Mouse (Mus musculus): ENCODE data around the gene Ildr2.

DNA sequence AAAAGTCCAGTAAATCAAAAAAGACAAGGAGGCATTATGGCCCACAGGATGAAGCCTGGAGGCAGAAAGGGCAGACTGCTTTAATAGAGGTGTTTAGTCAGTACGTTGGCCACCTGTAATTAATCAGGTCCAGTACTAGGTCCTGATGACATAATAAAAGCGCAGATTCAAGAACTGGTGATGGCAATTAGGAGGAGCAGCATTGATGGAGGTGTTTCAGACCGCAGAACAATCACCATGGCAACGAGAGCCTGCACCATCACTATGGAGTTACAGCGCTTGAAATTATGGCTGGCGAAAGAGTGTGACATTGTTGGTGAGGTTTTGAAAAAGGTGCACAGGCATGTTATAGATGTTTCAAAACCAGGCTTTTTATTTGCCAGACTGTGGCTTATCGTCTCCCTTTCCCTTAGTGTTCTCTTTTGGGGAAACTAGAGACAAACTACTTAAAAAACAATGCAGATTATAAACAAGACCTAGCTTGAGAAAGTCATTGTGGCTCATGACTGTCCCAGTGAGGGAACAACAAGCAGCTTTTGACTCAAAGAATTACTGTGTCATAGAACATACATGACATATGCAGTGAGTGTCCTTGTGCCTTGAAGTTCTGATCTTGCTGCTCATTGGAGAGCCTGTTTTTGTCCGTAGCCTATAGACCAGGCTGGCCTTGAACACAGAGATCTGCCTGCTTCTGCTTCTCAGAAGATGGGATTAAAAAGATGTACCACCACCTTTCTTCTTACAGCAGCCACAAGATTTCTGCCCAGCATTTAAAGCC is 90.5 kb downstream of the Ildr2 start:
- TF ChIP-seq CTCF (IDR thresholded peaks at IDR 0.05; ENCODE audit: insufficient read depth, low read depth, low read length): no peak
- TF ChIP-seq POLR2A (IDR thresholded peaks at IDR 0.05; ENCODE audit: insufficient read depth, low read depth, low read length): no peak

Data from olfactory bulb, adult 2 months (tissue).